Mouse (Mus musculus) liver, embryonic 16.5 days (tissue): ENCODE results near the gene Cask. TPM values are rescaled to one million over a fixed set of nuclear protein-coding genes. Genes with fewer than 3 reads are reported as not detected.

Experiments used
- ATAC-seq: fragments of 200-750 bp; cut with Nextera tagmentation; 2 replicates; pipeline ENCODE4 v1.8.0; 2017; ENCODE audit warnings: low read depth, mild to moderate bottlenecking, moderate number of reproducible peaks, moderate library complexity
- H3K27ac ChIP-seq: fragments of 300-500 bp; sonication (generic); 2 replicates; pipeline ENCODE4 v1.5.1; 2014; ENCODE audit warnings: mild to moderate bottlenecking, low read length
- H3K27me3 ChIP-seq: fragments of 300-500 bp; sonication (generic); 2 replicates; pipeline ENCODE4 v1.6.1; 2014; ENCODE audit warnings: low read depth, low read length, mixed read lengths; ENCODE audit not compliant: control insufficient read depth, insufficient read depth
- H3K36me3 ChIP-seq: fragments of 300-500 bp; sonication (generic); 2 replicates; pipeline ENCODE4 v1.6.1; 2014; ENCODE audit warnings: mild to moderate bottlenecking; ENCODE audit not compliant: control insufficient read depth, insufficient read depth
- H3K4me1 ChIP-seq: fragments of 300-500 bp; sonication (generic); 2 replicates; pipeline ENCODE4 v1.6.1; 2014; ENCODE audit warnings: low read depth, low read length, mixed read lengths; ENCODE audit not compliant: control insufficient read depth
- H3K4me2 ChIP-seq: fragments of 300-500 bp; sonication (generic); 2 replicates; pipeline ENCODE4 v1.6.1; 2014; ENCODE audit warnings: low read depth, low read length, mixed read lengths
- H3K4me3 ChIP-seq: fragments of 300-500 bp; sonication (generic); 2 replicates; pipeline ENCODE4 v1.5.1; 2014; ENCODE audit warnings: low read depth, mild to moderate bottlenecking, low read length
- H3K9ac ChIP-seq: fragments of 300-500 bp; sonication (generic); 2 replicates; pipeline ENCODE4 v1.6.1; 2014; ENCODE audit warnings: low read depth, low read length
- H3K9me3 ChIP-seq: fragments of 300-500 bp; sonication (generic); replicated peaks from 2 replicates; pipeline ENCODE4 v1.6.1; 2016; ENCODE audit warnings: low read length; ENCODE audit not compliant: control insufficient read depth
- WGBS: fragments of 180-500 bp; shearing (Covaris S2); extraction: QIAGEN DNeasy Blood & Tissue Kit; methylation state at CpG from one replicate; pipeline ENCODE4 v1.1.7; 2014; ENCODE audit not compliant: insufficient replicate concordance; 5-methylcytosine and 5-hydroxymethylcytosine counted together
- polyA plus RNA-seq: library from polyadenylated mRNA; unstranded; fragments of >200 nt; fragmentation: Nextera tagmentation; extraction: Ambion mirVana; gene quantifications from 2 replicates; pipeline ENCODE4 v1.2.1, GENCODE M21; 2015

Cask gene
- polyA plus RNA-seq, 1 experiment from 2014 or later: 1.4 TPM

DNA sequence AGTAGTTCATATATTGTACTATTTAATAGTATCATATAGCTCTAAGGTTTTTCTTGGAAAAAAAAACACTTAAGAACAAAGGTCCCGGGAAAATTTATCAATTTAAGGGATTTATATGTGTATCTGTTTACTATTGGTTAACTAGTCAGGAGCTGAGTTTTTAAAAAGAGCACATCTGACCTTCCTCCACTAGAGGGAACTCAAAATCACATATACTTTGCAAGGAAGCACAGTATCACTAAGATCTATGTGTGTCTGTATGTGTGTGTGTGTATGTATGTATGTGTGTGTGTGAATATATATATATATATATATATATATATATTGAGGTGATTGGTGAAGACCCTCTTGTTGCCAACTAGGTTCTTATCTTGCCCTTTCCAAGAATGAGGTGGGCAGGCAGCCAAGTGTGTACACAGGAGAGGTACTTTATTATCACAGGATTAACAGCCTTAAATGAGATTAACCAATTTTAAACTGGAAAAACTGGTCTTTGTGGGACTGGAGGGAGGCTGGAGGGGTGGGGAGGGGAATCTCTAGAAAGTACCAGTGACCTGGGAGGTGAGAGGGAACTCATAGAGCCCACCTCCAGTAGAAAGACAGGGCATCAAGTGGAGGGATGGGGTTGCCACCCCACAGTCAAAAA, 121.2 kb downstream of the Cask start:
- Histone ChIP-seq H3K4me1 (no peaks in the 10 kb centered on the region), H3K27ac (no peak overlapping the region), H3K36me3 (no peaks in the 10 kb centered on the region), H3K27me3 (no peaks in the 10 kb centered on the region), H3K4me2 (no peak overlapping the region), H3K4me3 (no peak overlapping the region), H3K9me3 (no peaks in the 10 kb centered on the region), H3K9ac (no peak overlapping the region)
- ATAC-seq: no peak
- WGBS: 33% methylated on average over 1 of the region's 1 CpGs

DNA sequence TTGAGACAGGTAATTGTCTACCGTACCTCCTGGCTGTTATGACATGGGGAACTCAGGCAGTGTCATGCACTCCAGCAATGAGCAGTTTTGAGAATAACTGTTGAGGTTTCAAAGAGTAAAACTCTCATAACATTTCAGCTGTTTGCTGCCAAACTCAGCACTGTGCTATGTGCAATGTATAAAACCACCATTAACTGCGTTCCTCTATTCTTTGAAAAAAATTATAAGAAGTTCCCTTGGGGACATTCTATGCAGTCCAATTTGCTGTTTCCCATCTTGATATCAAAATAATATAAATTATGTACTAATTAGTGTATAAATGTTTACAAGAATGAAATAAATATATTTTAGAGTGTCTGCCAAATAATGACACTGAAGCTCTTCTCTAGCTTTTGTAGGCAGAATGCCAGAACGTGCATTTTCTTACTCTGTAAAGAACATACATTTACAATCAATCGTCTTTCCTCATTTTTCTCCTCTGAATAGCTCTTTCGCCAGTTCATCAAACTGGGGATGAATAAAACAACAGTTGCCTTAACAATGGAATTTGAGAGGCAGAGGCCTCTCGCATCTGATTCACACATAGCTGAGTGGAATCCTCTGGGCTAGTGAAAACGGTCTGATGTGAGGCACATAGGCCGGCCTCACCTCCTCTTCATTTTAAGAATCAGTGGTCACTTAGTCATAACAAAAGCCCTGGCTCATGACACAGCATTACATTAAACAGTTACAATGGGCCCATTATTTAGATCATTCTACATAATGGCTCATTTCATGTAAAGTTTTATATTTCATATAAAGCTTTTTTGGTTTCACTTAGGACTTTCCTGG, 125.4 kb downstream of the Cask start:
- H3K36me3 ChIP-seq: no peaks in the 10 kb centered on the region
- H3K9ac ChIP-seq: no peak overlapping the region
- no peaks in the 10 kb centered on the region for H3K9me3 ChIP-seq
- no peaks in the 10 kb centered on the region for H3K27me3 ChIP-seq
- 67% methylated on average over 8 of the region's 8 CpGs for WGBS
- H3K4me3 ChIP-seq: no peak overlapping the region
- no peak overlapping the region for H3K4me2 ChIP-seq
- ATAC-seq: no peak
- no peaks in the 10 kb centered on the region for H3K4me1 ChIP-seq
- H3K27ac ChIP-seq: no peak overlapping the region

DNA sequence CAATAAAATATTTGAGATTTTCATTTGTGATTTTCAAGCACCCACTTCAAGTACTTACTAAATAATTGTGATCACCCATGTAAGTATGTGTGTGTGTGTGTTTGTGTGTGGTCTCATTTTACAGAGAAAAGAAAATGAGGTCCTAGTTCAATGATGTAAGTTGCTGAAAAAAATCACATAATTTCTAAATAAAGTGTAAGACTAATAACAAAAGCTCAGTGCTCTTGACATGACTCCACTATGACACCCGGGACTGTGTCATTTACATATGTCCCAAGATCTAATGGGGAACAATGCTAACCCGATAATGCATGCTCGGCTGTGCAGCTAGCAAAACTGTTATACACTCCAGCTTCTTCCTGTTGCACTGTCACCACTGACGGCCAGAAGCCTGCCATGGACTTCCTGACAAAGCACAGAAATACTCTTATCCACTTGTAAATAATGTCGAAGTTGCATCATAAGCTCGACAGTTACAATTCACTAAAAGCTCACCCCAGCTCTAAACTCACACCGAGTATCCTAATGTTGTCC, 130.8 kb downstream of the Cask start:
- no peak for ATAC-seq
- no peaks in the 10 kb centered on the region for H3K4me1 ChIP-seq
- 26% methylated on average over 7 of the region's 7 CpGs for WGBS

DNA sequence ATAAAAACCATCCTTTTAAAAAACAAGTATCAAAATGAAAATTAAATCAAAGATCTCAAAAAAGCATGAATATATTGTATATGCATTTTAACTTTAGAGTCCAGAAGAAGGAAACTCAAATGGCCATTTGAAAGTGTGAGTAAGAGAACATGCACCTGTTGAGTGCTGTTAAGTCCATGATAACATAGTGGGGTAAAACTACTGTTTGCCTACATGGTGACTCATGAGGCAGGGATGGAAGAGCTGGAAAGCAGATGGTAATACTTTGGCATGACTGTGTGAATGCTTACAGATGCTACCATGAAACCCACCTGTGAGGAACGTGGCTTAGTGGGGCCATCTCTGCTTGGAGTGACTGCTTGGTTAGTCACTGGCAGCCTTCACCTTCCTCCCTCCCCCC, 132.9 kb downstream of the Cask start:
- Histone ChIP-seq H3K4me3 (no peak overlapping the region), H3K4me1 (no peaks in the 10 kb centered on the region), H3K4me2 (no peak overlapping the region), H3K9ac (no peak overlapping the region), H3K9me3 (no peaks in the 10 kb centered on the region), H3K27me3 (no peaks in the 10 kb centered on the region), H3K36me3 (no peaks in the 10 kb centered on the region), H3K27ac (no peak overlapping the region)
- no peak for ATAC-seq
- WGBS: 52% methylated on average over 1 of the region's 1 CpGs

More for the DNA sequence above, 130.8 kb downstream of the Cask start:
- Histone ChIP-seq H3K9me3 (no peaks in the 10 kb centered on the region), H3K27me3 (no peaks in the 10 kb centered on the region), H3K4me2 (no peak overlapping the region), H3K4me3 (no peak overlapping the region), H3K27ac (no peak overlapping the region), H3K9ac (no peak overlapping the region), H3K36me3 (no peaks in the 10 kb centered on the region)

DNA sequence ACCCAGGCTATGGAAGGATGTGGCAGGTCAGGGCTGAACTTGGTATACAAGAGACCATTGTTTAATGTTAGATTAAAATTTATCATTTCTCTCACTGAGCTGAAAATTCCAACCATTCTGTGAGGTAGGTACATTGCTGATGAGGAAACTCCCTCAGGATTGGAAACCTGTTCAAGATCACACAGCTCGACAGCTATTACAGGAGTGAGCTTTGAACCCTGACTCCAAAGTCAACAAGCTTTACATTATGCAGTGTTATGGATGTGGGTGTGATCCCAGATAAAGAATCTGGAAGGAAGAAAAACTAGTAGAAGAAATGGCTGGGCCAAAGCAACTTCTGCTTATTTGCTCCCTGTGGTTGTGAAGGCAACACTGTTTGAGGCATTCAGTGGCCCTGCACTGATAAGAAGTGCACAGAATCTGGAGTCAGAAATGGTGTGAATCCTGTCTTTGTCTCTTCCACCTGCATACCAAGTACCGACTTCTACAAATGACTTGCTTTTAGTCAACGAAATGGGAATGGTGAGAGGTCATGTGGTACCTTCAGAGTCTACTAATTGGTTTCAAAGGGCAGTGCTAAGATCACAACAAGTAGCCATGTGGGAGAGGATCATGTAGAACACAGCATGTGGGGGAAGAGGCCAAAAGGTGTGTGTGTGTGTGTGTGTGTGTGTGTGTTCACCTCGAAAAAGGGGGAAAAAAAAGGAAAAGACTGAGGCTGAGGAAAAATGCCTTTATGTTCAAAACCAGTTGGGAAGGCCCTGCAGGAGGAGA, 134.2 kb downstream of the Cask start:
- H3K36me3 ChIP-seq: no peaks in the 10 kb centered on the region
- 31% methylated on average over 4 of the region's 4 CpGs for WGBS
- no peak overlapping the region for H3K4me2 ChIP-seq
- no peaks in the 10 kb centered on the region for H3K27me3 ChIP-seq
- H3K9ac ChIP-seq: no peak overlapping the region
- H3K4me1 ChIP-seq: no peaks in the 10 kb centered on the region
- H3K4me3 ChIP-seq: no peak overlapping the region
- no peaks in the 10 kb centered on the region for H3K9me3 ChIP-seq
- ATAC-seq: no peak
- H3K27ac ChIP-seq: no peak overlapping the region

DNA sequence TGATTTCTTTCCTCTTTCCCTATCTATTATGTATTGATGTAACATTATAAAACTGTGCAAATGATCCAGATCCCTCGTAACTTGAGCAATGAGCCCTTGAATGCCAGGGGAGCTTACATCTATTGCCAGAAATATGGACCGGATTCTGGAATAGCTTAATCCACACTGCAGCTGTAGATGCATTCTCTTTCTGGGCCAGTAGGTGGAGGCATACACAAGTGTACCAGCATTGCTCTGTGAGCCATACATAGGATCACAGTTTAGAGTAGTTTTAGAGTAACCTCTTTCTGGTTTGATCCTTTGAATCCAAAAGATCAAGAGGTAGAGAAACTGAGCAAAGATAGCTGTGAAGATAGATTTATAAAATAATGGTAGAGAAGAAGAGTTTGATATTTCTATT, 141.0 kb downstream of the Cask start:
- 21% methylated on average over 2 of the region's 2 CpGs for WGBS

DNA sequence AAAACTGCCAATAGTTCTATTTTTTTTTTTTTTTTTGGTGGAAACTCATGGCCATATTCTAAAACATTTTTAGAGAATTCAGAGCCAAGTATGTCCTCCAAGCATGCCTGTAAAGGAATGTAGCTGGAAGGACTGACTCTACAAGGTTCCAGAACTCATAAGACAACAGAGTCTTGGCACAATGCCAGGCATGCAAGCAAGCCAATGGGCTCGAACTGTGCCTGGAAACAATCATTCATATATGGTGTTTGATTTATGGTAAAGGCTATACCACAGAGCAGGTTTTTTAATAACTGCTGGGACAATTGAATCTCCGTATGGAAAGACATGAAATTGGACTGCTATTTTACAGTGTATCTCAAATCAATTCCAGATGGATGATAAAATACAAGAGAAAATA, 146.1 kb downstream of the Cask start:
- H3K9me3 ChIP-seq: no peaks in the 10 kb centered on the region
- no peaks in the 10 kb centered on the region for H3K36me3 ChIP-seq
- H3K4me2 ChIP-seq: no peak overlapping the region
- H3K27ac ChIP-seq: no peak overlapping the region
- H3K4me3 ChIP-seq: no peak overlapping the region
- H3K9ac ChIP-seq: no peak overlapping the region
- no peaks in the 10 kb centered on the region for H3K27me3 ChIP-seq
- no peaks in the 10 kb centered on the region for H3K4me1 ChIP-seq
- no peak for ATAC-seq
- WGBS: 55% methylated on average over 2 of the region's 2 CpGs

More for the DNA sequence above, 141.0 kb downstream of the Cask start:
- no peak overlapping the region for H3K4me3 ChIP-seq
- no peak for ATAC-seq
- no peaks in the 10 kb centered on the region for H3K27me3 ChIP-seq
- H3K4me1 ChIP-seq: no peaks in the 10 kb centered on the region
- H3K9me3 ChIP-seq: no peaks in the 10 kb centered on the region
- no peak overlapping the region for H3K9ac ChIP-seq
- no peak overlapping the region for H3K4me2 ChIP-seq
- H3K27ac ChIP-seq: no peak overlapping the region
- H3K36me3 ChIP-seq: no peaks in the 10 kb centered on the region

DNA sequence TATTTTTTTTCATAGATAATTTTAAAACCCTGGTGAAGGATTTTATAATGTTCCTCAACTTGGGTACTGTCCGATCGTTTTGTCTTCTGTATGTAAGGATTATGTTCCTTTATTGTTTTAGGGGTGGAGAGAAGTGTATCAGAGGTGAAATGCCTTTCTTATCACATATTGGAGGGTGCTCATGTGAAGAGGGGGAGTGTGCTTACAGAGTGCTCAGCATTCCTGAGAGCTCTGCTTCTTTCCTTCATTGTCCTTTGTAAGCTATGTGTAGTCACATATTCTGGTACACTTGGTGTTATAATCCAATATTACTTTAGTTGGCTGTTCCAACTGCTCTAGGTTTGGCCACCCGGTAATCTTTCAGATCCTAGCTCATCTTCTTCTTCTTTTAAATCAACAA, 150.5 kb downstream of the Cask start:
- no peaks in the 10 kb centered on the region for H3K4me1 ChIP-seq
- no peak overlapping the region for H3K27ac ChIP-seq
- H3K4me2 ChIP-seq: no peak overlapping the region
- no peak for ATAC-seq
- no peaks in the 10 kb centered on the region for H3K36me3 ChIP-seq
- H3K4me3 ChIP-seq: no peak overlapping the region
- H3K27me3 ChIP-seq: no peaks in the 10 kb centered on the region
- no peak overlapping the region for H3K9ac ChIP-seq
- no peaks in the 10 kb centered on the region for H3K9me3 ChIP-seq
- 70% methylated on average over 3 of the region's 3 CpGs for WGBS
